Mouse (Mus musculus) CH12.LX (cell line): ENCODE measurements at regions not wholly inside any gene's neighbourhood (a gene's known extent, or its start where the extent isn't known, plus 50 kb on each side); places are given as distances from the start of the nearest gene placed in this dataset.

ENCODE experiments used
- DNase-seq: peaks from one replicate; pipeline ENCODE4 v3.0.0-alpha.2; 2013; ENCODE audit errors: extremely low read depth
- H3K27ac ChIP-seq: 2 replicates; pipeline ENCODE4 v1.5.1; 2012; ENCODE audit warnings: low read depth, mild to moderate bottlenecking, control low read depth, moderate library complexity; ENCODE audit not compliant: insufficient read depth
- H3K27me3 ChIP-seq: replicated peaks from 2 replicates; pipeline ENCODE3; 2012; ENCODE audit warnings: inconsistent platforms
- H3K36me3 ChIP-seq, 2 experiments: replicated peaks in 1 of 2; 2 replicates each; pipeline versions ENCODE3 to v1.6.1; 2012; ENCODE audit warnings: inconsistent platforms in 1 of 2, low read length in 1 of 2, mild to moderate bottlenecking in 1 of 2, mixed read lengths in 1 of 2, moderate library complexity in 1 of 2; ENCODE audit not compliant: control insufficient read depth in 1 of 2, insufficient read depth in 1 of 2
- H3K4me1 ChIP-seq, 2 experiments: 2 replicates each; pipeline ENCODE4 v1.6.1; 2012; ENCODE audit warnings: inconsistent platforms in 1 of 2, moderate library complexity in 1 of 2; ENCODE audit not compliant: insufficient read depth in 2 of 2, control insufficient read depth in 1 of 2
- H3K4me2 ChIP-seq: 2 replicates; pipeline ENCODE4 v1.6.1; 2012; ENCODE audit warnings: low read depth, mild to moderate bottlenecking, control low read depth; ENCODE audit not compliant: poor library complexity, insufficient read depth, severe bottlenecking
- H3K4me3 ChIP-seq, 3 experiments: fragments of 150-350 bp in 1 of 3; sonication (generic) in 1 of 3; replicated peaks in 1 of 3; 2 replicates each; pipeline versions ENCODE3 to v1.5.1; 2011 to 2012; ENCODE audit warnings: low read depth in 2 of 3, low read length in 2 of 3, mild to moderate bottlenecking in 2 of 3, moderate library complexity in 2 of 3, control low read depth in 1 of 3, improper control_type of control experiment in 1 of 3, inconsistent platforms in 1 of 3, mixed read lengths in 1 of 3; ENCODE audit not compliant: poor library complexity in 1 of 3
- H3K79me2 ChIP-seq: replicated peaks from 2 replicates; pipeline ENCODE4 v1.6.1; 2012; ENCODE audit warnings: mild to moderate bottlenecking, moderate library complexity; ENCODE audit not compliant: control insufficient read depth, poor library complexity, insufficient read depth, severe bottlenecking; ENCODE audit errors: extremely low read depth
- H3K9ac ChIP-seq: 2 replicates; pipeline ENCODE4 v1.6.1; 2012; ENCODE audit warnings: low read depth, mild to moderate bottlenecking, control low read depth, moderate library complexity; ENCODE audit not compliant: insufficient read depth
- H3K9me3 ChIP-seq: replicated peaks from 2 replicates; pipeline ENCODE3; 2012; ENCODE audit warnings: low read length, inconsistent platforms, mixed read lengths
- BHLHE40 ChIP-seq: IDR thresholded peaks from 2 replicates; pipeline ENCODE4 v1.6.1; 2011; ENCODE audit warnings: mild to moderate bottlenecking, low read depth, low read length, improper control_type of control experiment
- CHD1 ChIP-seq: IDR thresholded peaks from 2 replicates; pipeline ENCODE4 v1.6.1; 2012; ENCODE audit warnings: low read depth, low read length, improper control_type of control experiment, inconsistent platforms
- CTCF ChIP-seq, 2 experiments: IDR thresholded peaks in 1 of 2; conservative IDR thresholded peaks in 1 of 2; 2 replicates each; pipeline ENCODE4 v1.5.1; 2011 to 2012; ENCODE audit warnings: low read depth in 2 of 2, low read length in 2 of 2, improper control_type of control experiment in 1 of 2, inconsistent platforms in 1 of 2, mild to moderate bottlenecking in 1 of 2, moderate library complexity in 1 of 2
- EP300 ChIP-seq: IDR thresholded peaks from 2 replicates; pipeline ENCODE4 v1.6.1; 2011; ENCODE audit warnings: low read length, improper control_type of control experiment
- ETS1 ChIP-seq: conservative IDR thresholded peaks from 2 replicates; pipeline ENCODE4 v1.6.1; 2012; ENCODE audit warnings: low read depth, mild to moderate bottlenecking, inconsistent platforms, low read length, improper control_type of control experiment, moderate library complexity
- GABPA ChIP-seq: IDR thresholded peaks from 2 replicates; pipeline ENCODE4 v1.6.1; 2012; ENCODE audit warnings: low read depth, low read length, improper control_type of control experiment, inconsistent platforms; ENCODE audit not compliant: insufficient replicate concordance
- HCFC1 ChIP-seq: IDR thresholded peaks from 2 replicates; pipeline ENCODE4 v1.6.1; 2012; ENCODE audit warnings: low read depth, mild to moderate bottlenecking, inconsistent platforms, low read length, improper control_type of control experiment
- IRF4 ChIP-seq: IDR thresholded peaks from 2 replicates; pipeline ENCODE4 v1.6.1; 2014; ENCODE audit warnings: low read depth, mild to moderate bottlenecking, inconsistent platforms, low read length, improper control_type of control experiment
- JUN ChIP-seq: IDR thresholded peaks from 2 replicates; pipeline ENCODE4 v1.6.1; 2011; ENCODE audit warnings: low read depth, mild to moderate bottlenecking, low read length, improper control_type of control experiment, moderate library complexity; ENCODE audit not compliant: insufficient read depth
- JUND ChIP-seq: conservative IDR thresholded peaks from 2 replicates; pipeline ENCODE4 v1.6.1; 2011; ENCODE audit warnings: low read depth, low read length, improper control_type of control experiment
- MAZ ChIP-seq: IDR thresholded peaks from 2 replicates; pipeline ENCODE4 v1.6.1; 2012; ENCODE audit warnings: low read depth, mild to moderate bottlenecking, inconsistent platforms, low read length, improper control_type of control experiment, moderate library complexity
- MXI1 ChIP-seq: IDR thresholded peaks from 2 replicates; pipeline ENCODE4 v1.6.1; 2011; ENCODE audit warnings: mild to moderate bottlenecking, low read depth, low read length, improper control_type of control experiment
- NELFE ChIP-seq: IDR thresholded peaks from 2 replicates; pipeline ENCODE4 v1.6.1; 2011; ENCODE audit warnings: low read depth, low read length, improper control_type of control experiment
- NRF1 ChIP-seq: IDR thresholded peaks from 2 replicates; pipeline ENCODE4 v1.6.1; 2014; ENCODE audit warnings: low read depth, mild to moderate bottlenecking, inconsistent platforms, low read length, improper control_type of control experiment, moderate library complexity
- POLR2A ChIP-seq: IDR thresholded peaks from 2 replicates; pipeline ENCODE4 v1.6.1; 2011; ENCODE audit warnings: low read depth, mild to moderate bottlenecking, improper control_type of control experiment, low read length
- POLR2AphosphoS2 ChIP-seq: IDR thresholded peaks from 2 replicates; pipeline ENCODE4 v1.6.1; 2011; ENCODE audit warnings: low read depth, low read length, improper control_type of control experiment
- RAD21 ChIP-seq: IDR thresholded peaks from 2 replicates; pipeline ENCODE4 v1.6.1; 2011; ENCODE audit warnings: low read depth, mild to moderate bottlenecking, low read length, improper control_type of control experiment, moderate library complexity
- SMC3 ChIP-seq: IDR thresholded peaks from 2 replicates; pipeline ENCODE4 v1.6.1; 2011; ENCODE audit warnings: low read depth, low read length, improper control_type of control experiment
- TBP ChIP-seq: conservative IDR thresholded peaks from 2 replicates; pipeline ENCODE4 v1.6.1; 2011; ENCODE audit warnings: low read depth, low read length, improper control_type of control experiment
- TCF12 ChIP-seq: IDR thresholded peaks from 2 replicates; pipeline ENCODE4 v1.6.1; 2014; ENCODE audit warnings: low read depth, mild to moderate bottlenecking, inconsistent platforms, low read length, improper control_type of control experiment
- UBTF ChIP-seq: IDR thresholded peaks from 2 replicates; pipeline ENCODE4 v1.6.1; 2012; ENCODE audit warnings: low read depth, mild to moderate bottlenecking, inconsistent platforms, low read length, improper control_type of control experiment, moderate library complexity
- USF1 ChIP-seq: IDR thresholded peaks from 2 replicates; pipeline ENCODE4 v1.6.1; 2014; ENCODE audit warnings: low read depth, mild to moderate bottlenecking, inconsistent platforms, low read length, improper control_type of control experiment
- USF2 ChIP-seq: conservative IDR thresholded peaks from 2 replicates; pipeline ENCODE4 v1.6.1; 2011; ENCODE audit warnings: low read depth, low read length, improper control_type of control experiment
- ZC3H11A ChIP-seq: IDR thresholded peaks from 2 replicates; pipeline ENCODE4 v1.6.1; 2012; ENCODE audit warnings: low read depth, mild to moderate bottlenecking, inconsistent platforms, low read length, improper control_type of control experiment
- ZKSCAN1 ChIP-seq: IDR thresholded peaks from 2 replicates; pipeline ENCODE4 v1.6.1; 2012; ENCODE audit warnings: low read depth, inconsistent platforms, low read length, improper control_type of control experiment, borderline replicate concordance
- dilution Hi-C: fragments of 300-500 bp; cut with MboI; formaldehyde crosslinking; loops from 2 replicates; pipeline ENCODE4 v1.14.3; 2020; ENCODE audit warnings: low sequenced_read_pairs; ENCODE audit not compliant: extremely low pct_unique_long_range_greater_than_20kb, extremely low pct_ligation_motif_present
- in situ Hi-C: fragments of 300-500 bp; cut with MboI; formaldehyde crosslinking; loops from 3 replicates; pipeline ENCODE4 v1.14.3; 2019; ENCODE audit warnings: low sequenced_read_pairs, low pct_ligation_motif_present, low pct_unique_long_range_greater_than_20kb, mixed read lengths

DNA sequence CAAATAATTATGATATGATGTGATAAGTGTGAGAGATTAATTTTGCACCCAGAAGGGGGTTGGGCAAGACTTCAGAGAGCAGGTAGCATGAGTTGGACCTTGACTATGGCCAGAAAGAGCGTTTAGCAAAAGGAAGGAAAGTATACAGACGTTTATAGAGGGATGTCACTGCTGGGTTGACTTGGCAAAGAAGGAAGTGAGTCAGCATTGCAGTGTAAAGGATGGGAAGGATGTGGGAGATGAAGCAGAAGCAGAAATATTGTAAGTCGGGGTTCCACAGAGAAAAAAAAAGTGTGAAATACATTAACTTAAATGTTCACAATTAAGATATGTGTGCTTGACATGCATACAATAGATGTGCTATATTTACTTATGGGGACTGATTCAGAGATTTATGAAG is 307.8 kb upstream of the Galnt5 start:
- no peak overlapping the region for H3K9ac ChIP-seq
- no peaks in the 10 kb centered on the region for H3K27me3 ChIP-seq
- dilution Hi-C loops, result no loop called here
- no peak for TF ChIP-seq HCFC1
- no peak for TF ChIP-seq NELFE
- TF ChIP-seq USF2, result no peak
- TF ChIP-seq GABPA, result no peak
- no peak for TF ChIP-seq ZC3H11A
- no peak for TF ChIP-seq NRF1
- TF ChIP-seq POLR2AphosphoS2, result no peak
- no peak for TF ChIP-seq JUND
- TF ChIP-seq BHLHE40, result no peak
- TF ChIP-seq MAZ, result no peak
- no peak for TF ChIP-seq JUN
- no peak for TF ChIP-seq POLR2A
- TF ChIP-seq CTCF (conservative IDR thresholded peaks at IDR 0.05 in 1 of 2, IDR thresholded peaks at IDR 0.05 in 1 of 2; ENCODE audit: low read depth in 2 of 2, low read length in 2 of 2), result no peak
- TF ChIP-seq USF1, result no peak
- TF ChIP-seq SMC3, result no peak
- no peak for TF ChIP-seq ETS1
- TF ChIP-seq UBTF, result no peak
- no peak for TF ChIP-seq TBP
- DNase-seq, result no peak
- no peaks in the 10 kb centered on the region for H3K4me1 ChIP-seq
- no peak overlapping the region for H3K4me3 ChIP-seq
- H3K36me3 ChIP-seq, result no peaks in the 10 kb centered on the region
- no peak overlapping the region for H3K4me2 ChIP-seq
- no peaks in the 10 kb centered on the region for H3K9me3 ChIP-seq
- H3K79me2 ChIP-seq, result no peaks in the 10 kb centered on the region
- in situ Hi-C loops, result no loop called here
- H3K27ac ChIP-seq, result no peak overlapping the region

DNA sequence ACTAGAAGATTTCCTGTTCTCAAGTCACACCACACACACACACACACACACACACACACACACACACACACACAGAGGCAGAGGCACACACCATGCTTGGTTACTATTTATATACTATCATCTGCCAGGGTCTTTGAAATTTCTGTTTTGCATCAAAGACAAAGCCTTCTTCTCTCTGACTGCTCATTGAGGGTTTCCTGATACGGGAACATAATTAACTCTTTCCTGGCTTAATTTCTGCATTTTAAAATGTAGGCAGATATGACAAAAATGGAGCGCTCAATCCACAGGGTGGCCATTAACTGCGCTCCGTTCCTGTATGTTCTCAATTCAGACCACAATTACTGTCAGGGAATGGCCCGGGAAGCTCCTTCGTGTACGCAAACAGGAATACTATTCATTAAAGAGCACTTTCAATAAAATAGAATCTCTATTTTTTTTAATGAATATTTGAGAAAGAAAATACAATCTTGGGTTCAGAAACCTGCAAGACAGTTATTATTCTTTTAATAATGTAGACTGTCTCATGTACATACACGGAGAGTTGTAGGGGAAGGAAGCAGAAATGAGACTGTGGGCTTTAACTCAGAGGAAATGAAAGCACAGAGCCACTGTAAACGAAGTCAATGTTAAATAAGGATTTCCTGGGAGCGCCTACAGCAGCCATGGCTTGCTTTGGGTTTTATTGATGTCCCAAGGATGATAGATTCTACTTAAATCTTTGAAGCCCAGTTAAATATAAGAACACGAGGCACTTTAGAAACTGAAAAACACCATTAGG is 300.5 kb upstream of the Galnt5 start:
- Histone ChIP-seq H3K9ac (no peak overlapping the region; the same call in 1 of the 2 replicates), H3K9me3 (no peaks in the 10 kb centered on the region), H3K4me1 (peaks cover 0 to 12% of the 10 kb centered on the region in 2 experiments; a peak in 2 of 4 replicates), H3K4me3 (no peak overlapping the region), H3K27ac (no peak overlapping the region), H3K27me3 (no peaks in the 10 kb centered on the region), H3K4me2 (peak overlapping the region; percentile 56; the same call in 1 of the 2 replicates), H3K79me2 (no peaks in the 10 kb centered on the region), H3K36me3 (no peaks in the 10 kb centered on the region)
- dilution Hi-C loops (no loop called here), in situ Hi-C loops (no loop called here)
- no peak for TF ChIP-seq TCF12
- no peak for TF ChIP-seq JUND
- TF ChIP-seq EP300, result no peak
- TF ChIP-seq CTCF (conservative IDR thresholded peaks at IDR 0.05 in 1 of 2, IDR thresholded peaks at IDR 0.05 in 1 of 2; ENCODE audit: low read depth in 2 of 2, low read length in 2 of 2), result no peak
- TF ChIP-seq NRF1, result no peak
- no peak for TF ChIP-seq IRF4
- TF ChIP-seq GABPA, result no peak
- TF ChIP-seq TBP, result no peak
- TF ChIP-seq JUN, result no peak
- no peak for TF ChIP-seq ZKSCAN1
- TF ChIP-seq CHD1, result no peak
- no peak for TF ChIP-seq ETS1
- no peak for TF ChIP-seq RAD21
- no peak for TF ChIP-seq ZC3H11A
- TF ChIP-seq MXI1, result no peak
- DNase-seq, result peak; percentile 7
